Mouse (Mus musculus) myocyte (in vitro differentiated cells): ENCODE results near the gene Olfml1. TPM values are rescaled to one million over a fixed set of nuclear protein-coding genes. Genes with fewer than 3 reads are reported as not detected.

Experiments
- H3K27me3 ChIP-seq: one replicate; pipeline ENCODE4 v1.6.1; 2011; ENCODE audit not compliant: control insufficient read depth, insufficient read depth, insufficient read length
- H3K36me3 ChIP-seq: one replicate; pipeline ENCODE4 v1.6.1; 2011; ENCODE audit not compliant: control insufficient read depth, insufficient read depth
- H3K4me2 ChIP-seq: one replicate; pipeline ENCODE4 v1.6.1; 2011; ENCODE audit warnings: low read depth, control low read depth
- H3K4me3 ChIP-seq: one replicate; pipeline ENCODE4 v1.5.1; 2011; ENCODE audit warnings: mild to moderate bottlenecking, control low read depth, moderate library complexity
- H3K79me2 ChIP-seq: one replicate; pipeline ENCODE4 v1.6.1; 2011; ENCODE audit not compliant: control insufficient read depth, insufficient read depth
- H3ac ChIP-seq: one replicate; pipeline ENCODE4 v1.6.1; 2011; ENCODE audit not compliant: control insufficient read depth, insufficient read length
- CEBPB ChIP-seq: IDR thresholded peaks from 2 replicates; pipeline ENCODE4 v1.6.1; 2011; ENCODE audit warnings: mild to moderate bottlenecking, moderate library complexity; ENCODE audit not compliant: poor library complexity, insufficient read depth, severe bottlenecking
- E2F4 ChIP-seq: IDR thresholded peaks from one replicate; pipeline ENCODE4 v1.6.1; 2011; ENCODE audit warnings: mild to moderate bottlenecking, control low read depth, moderate library complexity; ENCODE audit not compliant: insufficient read depth
- MAX ChIP-seq: IDR thresholded peaks from one replicate; pipeline ENCODE4 v1.6.1; 2011; ENCODE audit warnings: low read depth, mild to moderate bottlenecking, control low read depth
- MYOD1 ChIP-seq, 3 experiments: IDR thresholded peaks; one replicate each; pipeline ENCODE4 v1.6.1; 2011; ENCODE audit warnings: control low read depth in 2 of 3, low read depth in 2 of 3, mild to moderate bottlenecking in 2 of 3, moderate library complexity in 1 of 3; ENCODE audit not compliant: insufficient read length in 2 of 3, control insufficient read depth in 1 of 3
- MYOG ChIP-seq, 3 experiments: IDR thresholded peaks; one replicate each; pipeline ENCODE4 v1.6.1; 2011; ENCODE audit warnings: control low read depth in 2 of 3, low read depth in 2 of 3, mild to moderate bottlenecking in 2 of 3; ENCODE audit not compliant: insufficient read length in 2 of 3, control insufficient read depth in 1 of 3, insufficient read depth in 1 of 3
- POLR2A ChIP-seq: IDR thresholded peaks from one replicate; pipeline ENCODE4 v1.6.1; 2011; ENCODE audit warnings: low read depth, mild to moderate bottlenecking, control low read depth, moderate library complexity; ENCODE audit not compliant: insufficient read length
- POLR2AphosphoS2 ChIP-seq: IDR thresholded peaks from one replicate; pipeline ENCODE4 v1.6.1; 2011; ENCODE audit warnings: low read depth, control low read depth; ENCODE audit not compliant: insufficient read length
- REST ChIP-seq: IDR thresholded peaks from one replicate; pipeline ENCODE4 v1.6.1; 2011; ENCODE audit warnings: mild to moderate bottlenecking, control low read depth, moderate library complexity; ENCODE audit not compliant: insufficient read depth, insufficient read length
- SRF ChIP-seq: IDR thresholded peaks from one replicate; pipeline ENCODE4 v1.6.1; 2011; ENCODE audit warnings: low read depth; ENCODE audit not compliant: control insufficient read depth, insufficient read length
- TCF12 ChIP-seq: IDR thresholded peaks from one replicate; pipeline ENCODE4 v1.6.1; 2011; ENCODE audit warnings: mild to moderate bottlenecking, control low read depth; ENCODE audit not compliant: poor library complexity, insufficient read depth, severe bottlenecking
- TCF3 ChIP-seq: IDR thresholded peaks from one replicate; pipeline ENCODE4 v1.6.1; 2011; ENCODE audit warnings: low read depth, control low read depth; ENCODE audit not compliant: insufficient read length
- USF1 ChIP-seq: IDR thresholded peaks from one replicate; pipeline ENCODE4 v1.6.1; 2011; ENCODE audit warnings: low read depth, mild to moderate bottlenecking, control low read depth, moderate library complexity
- polyA plus RNA-seq: library from polyadenylated mRNA; unstranded; fragments of >200 nt; fragmentation: generic; extraction: Trizol; gene quantifications from one replicate; pipeline ENCODE4 v1.2.1, GENCODE M21; 2012; ENCODE audit warnings: missing spikeins

Olfml1 gene
- polyA plus RNA-seq, 1 experiment = not detected

GRCm38 (mm10) chr7:107529364-107529763, 37.9 kb upstream of the Olfml1 start:
- TF ChIP-seq TCF3 (no peak), POLR2AphosphoS2 (no peak), MYOD1 (IDR thresholded peaks at IDR 0.05; ENCODE audit: control insufficient read depth in 1 of 3, insufficient read length in 2 of 3, low read depth in 2 of 3) (no peak), USF1 (no peak), MAX (no peak), POLR2A (no peak), SRF (no peak), REST (no peak), E2F4 (no peak), CEBPB (no peak), TCF12 (no peak), MYOG (IDR thresholded peaks at IDR 0.05; ENCODE audit: control insufficient read depth in 1 of 3, insufficient read depth in 1 of 3, insufficient read length in 2 of 3, low read depth in 2 of 3) (no peak)
- H3K4me3 ChIP-seq = no peak overlapping the region

DNA sequence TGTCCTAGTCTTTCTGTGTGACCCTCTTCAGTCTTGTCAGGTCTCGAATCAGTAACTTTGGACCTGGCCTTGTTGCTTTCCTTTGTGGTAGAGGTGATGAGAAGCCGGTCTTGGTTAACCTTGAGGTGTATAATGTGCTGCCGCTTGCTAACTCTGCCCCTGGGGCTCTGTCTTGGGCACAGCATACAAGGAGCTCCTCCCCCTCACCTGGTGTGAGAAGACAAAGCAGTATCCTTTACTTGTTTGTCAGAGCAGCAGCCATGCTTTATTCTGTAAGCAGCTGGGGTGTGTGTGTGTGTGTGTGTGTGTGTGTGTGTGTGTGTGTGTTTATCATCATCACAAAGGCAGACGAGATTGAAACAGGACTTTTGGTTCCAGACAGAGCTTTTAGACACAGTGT, 31.9 kb upstream of the Olfml1 start:
- Histone ChIP-seq H3K4me2 (no peak overlapping the region), H3K4me3 (no peak overlapping the region), H3K27me3 (no peaks in the 10 kb centered on the region), H3ac (no peak overlapping the region), H3K79me2 (no peaks in the 10 kb centered on the region), H3K36me3 (no peaks in the 10 kb centered on the region)
- TF ChIP-seq SRF (no peak), TCF12 (no peak), REST (no peak), E2F4 (no peak), MYOG (IDR thresholded peaks at IDR 0.05; ENCODE audit: control insufficient read depth in 1 of 3, insufficient read depth in 1 of 3, insufficient read length in 2 of 3, low read depth in 2 of 3) (no peak), CEBPB (no peak), USF1 (no peak), MAX (no peak), MYOD1 (IDR thresholded peaks at IDR 0.05; ENCODE audit: control insufficient read depth in 1 of 3, insufficient read length in 2 of 3, low read depth in 2 of 3) (no peak), POLR2A (no peak), POLR2AphosphoS2 (no peak), TCF3 (no peak)

More at GRCm38 (mm10) chr7:107529364-107529763, 37.9 kb upstream of the Olfml1 start:
- no peaks in the 10 kb centered on the region for H3K79me2 ChIP-seq
- H3K27me3 ChIP-seq = no peaks in the 10 kb centered on the region
- no peak overlapping the region for H3ac ChIP-seq
- H3K36me3 ChIP-seq = no peaks in the 10 kb centered on the region
- H3K4me2 ChIP-seq = no peak overlapping the region

DNA sequence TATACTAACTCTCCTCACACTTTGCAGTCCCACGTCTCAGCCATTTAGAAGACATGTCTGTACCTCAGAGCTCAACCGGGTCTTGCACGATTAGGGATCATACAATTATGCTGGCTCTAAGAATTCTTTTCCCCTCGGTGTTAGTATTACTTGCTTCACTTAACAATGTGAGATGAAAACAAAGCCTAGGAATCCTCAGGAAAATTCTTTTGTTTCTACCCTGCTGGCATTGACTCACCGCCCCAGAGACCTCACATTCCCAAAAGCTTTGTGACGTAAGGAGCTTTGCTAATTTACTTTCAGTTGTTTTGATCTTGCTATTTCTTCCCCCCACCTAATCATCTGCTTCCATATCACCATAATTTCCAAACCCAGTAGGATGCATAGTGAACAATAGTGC, 30.7 kb upstream of the Olfml1 start:
- H3K36me3 ChIP-seq = no peaks in the 10 kb centered on the region
- no peak for TF ChIP-seq TCF3
- no peak for TF ChIP-seq REST
- no peak for TF ChIP-seq MYOG (IDR thresholded peaks at IDR 0.05; ENCODE audit: control insufficient read depth in 1 of 3, insufficient read depth in 1 of 3, insufficient read length in 2 of 3, low read depth in 2 of 3)
- TF ChIP-seq CEBPB = no peak
- TF ChIP-seq MYOD1 (IDR thresholded peaks at IDR 0.05; ENCODE audit: control insufficient read depth in 1 of 3, insufficient read length in 2 of 3, low read depth in 2 of 3) = no peak
- TF ChIP-seq MAX = no peak
- no peak for TF ChIP-seq POLR2A
- no peak for TF ChIP-seq USF1
- no peak overlapping the region for H3K4me2 ChIP-seq
- H3ac ChIP-seq = no peak overlapping the region
- no peak overlapping the region for H3K4me3 ChIP-seq
- no peaks in the 10 kb centered on the region for H3K27me3 ChIP-seq
- H3K79me2 ChIP-seq = no peaks in the 10 kb centered on the region

- H3K79me2 ChIP-seq = no peaks in the 10 kb centered on the region
- no peak overlapping the region for H3K4me3 ChIP-seq
- no peak overlapping the region for H3ac ChIP-seq
- no peaks in the 10 kb centered on the region for H3K36me3 ChIP-seq
- H3K4me2 ChIP-seq = no peak overlapping the region
- H3K27me3 ChIP-seq = no peaks in the 10 kb centered on the region
- TF ChIP-seq CEBPB = no peak
- no peak for TF ChIP-seq USF1
- no peak for TF ChIP-seq E2F4
- TF ChIP-seq POLR2AphosphoS2 = no peak
- TF ChIP-seq TCF12 = no peak
- no peak for TF ChIP-seq TCF3
- no peak for TF ChIP-seq MYOG (IDR thresholded peaks at IDR 0.05; ENCODE audit: control insufficient read depth in 1 of 3, insufficient read depth in 1 of 3, insufficient read length in 2 of 3, low read depth in 2 of 3)
- no peak for TF ChIP-seq MYOD1 (IDR thresholded peaks at IDR 0.05; ENCODE audit: control insufficient read depth in 1 of 3, insufficient read length in 2 of 3, low read depth in 2 of 3)
- TF ChIP-seq POLR2A = no peak
- no peak for TF ChIP-seq REST
- no peak for TF ChIP-seq SRF
- no peak for TF ChIP-seq MAX
Observed at GRCm38 (mm10) chr7:107540034-107540433, 27.2 kb upstream of the Olfml1 start.

DNA sequence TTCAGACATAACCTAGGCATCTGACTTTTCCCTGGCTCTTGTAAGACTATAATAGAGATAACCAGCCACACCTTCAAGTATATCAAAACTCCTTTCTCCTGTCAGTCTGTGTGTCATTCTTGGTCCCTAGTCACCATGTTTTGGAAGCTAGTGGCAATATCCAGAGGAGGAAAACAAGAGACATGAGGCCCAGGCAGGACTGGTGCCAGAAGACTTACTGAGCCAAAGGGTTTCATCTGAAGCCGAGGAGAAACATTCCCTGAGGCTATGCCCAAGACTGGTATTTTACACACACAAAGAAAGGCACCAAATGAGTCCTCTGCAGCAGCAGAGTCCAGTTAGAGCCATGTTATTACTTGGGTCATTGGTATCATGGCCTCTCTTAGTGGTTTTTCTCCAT, 22.2 kb upstream of the Olfml1 start:
- Histone ChIP-seq H3K27me3 (no peaks in the 10 kb centered on the region), H3K79me2 (no peaks in the 10 kb centered on the region), H3K4me2 (no peak overlapping the region), H3K4me3 (no peak overlapping the region), H3K36me3 (no peaks in the 10 kb centered on the region), H3ac (no peak overlapping the region)
- TF ChIP-seq MYOD1 (IDR thresholded peaks at IDR 0.05; ENCODE audit: control insufficient read depth in 1 of 3, insufficient read length in 2 of 3, low read depth in 2 of 3) (no peak), MAX (no peak), SRF (no peak), E2F4 (no peak), CEBPB (no peak)
